Mouse (Mus musculus): ENCODE measurements around the gene Ap4e1. TPM values are rescaled to one million over a fixed set of nuclear protein-coding genes. Genes with fewer than 3 reads are reported as not detected.

Gene Ap4e1
- polyA plus RNA-seq (2012; rRNA removed) = 3.1 and 3.5 TPM in 2 replicates

- no peaks in the 10 kb centered on the region for H3K27me3 ChIP-seq (ENCODE audit: control insufficient read depth, insufficient read depth, low read length)
- no peaks in the 10 kb centered on the region for H3K36me3 ChIP-seq (ENCODE audit: control insufficient read depth, insufficient read depth, low read length)
- TF ChIP-seq CTCF (IDR thresholded peaks at IDR 0.05; ENCODE audit: control insufficient read depth, insufficient read depth, insufficient replicate concordance, low read depth, low read length) = peak; percentile 97
- TF ChIP-seq POLR2A (IDR thresholded peaks at IDR 0.05; ENCODE audit: control insufficient read depth, low read depth, low read length) = peak; percentile 90
- H3K4me3 ChIP-seq (ENCODE audit: control insufficient read depth, low read depth, low read length) = peak within 1 kb of the TSS; percentile 98
- peaks cover 2% of the 10 kb centered on the region for H3K4me1 ChIP-seq (ENCODE audit: control insufficient read depth, insufficient read depth, low read length)
- H3K27ac ChIP-seq (ENCODE audit: control insufficient read depth, insufficient read depth, low read depth, low read length) = no peak within 1 kb of the TSS; the same call in 1 of the 2 replicates
Measured at GRCm38 (mm10) chr2:127008469-127008998, at the start of gene Ap4e1. Gene Ap4e1 (plus strand): TSS chr2:127008717.

- Histone ChIP-seq H3K4me3 (ENCODE audit: control insufficient read depth, low read depth, low read length) (no peak overlapping the region), H3K4me1 (ENCODE audit: control insufficient read depth, insufficient read depth, low read length) (no peaks in the 10 kb centered on the region), H3K36me3 (ENCODE audit: control insufficient read depth, insufficient read depth, low read length) (no peaks in the 10 kb centered on the region), H3K27ac (ENCODE audit: control insufficient read depth, insufficient read depth, low read depth, low read length) (no peak overlapping the region), H3K27me3 (ENCODE audit: control insufficient read depth, insufficient read depth, low read length) (no peaks in the 10 kb centered on the region)
- TF ChIP-seq POLR2A (IDR thresholded peaks at IDR 0.05; ENCODE audit: control insufficient read depth, low read depth, low read length) = no peak
- TF ChIP-seq CTCF (IDR thresholded peaks at IDR 0.05; ENCODE audit: control insufficient read depth, insufficient read depth, insufficient replicate concordance, low read depth, low read length) = no peak
Measured at GRCm38 (mm10) chr2:126961696-126962095, 46.8 kb upstream of the Ap4e1 start.

GRCm38 (mm10) chr2:126977428-126977827 lies 31.1 kb upstream of the Ap4e1 start:
- Histone ChIP-seq H3K4me3 (ENCODE audit: control insufficient read depth, low read depth, low read length) (no peak overlapping the region), H3K27me3 (ENCODE audit: control insufficient read depth, insufficient read depth, low read length) (no peaks in the 10 kb centered on the region), H3K27ac (ENCODE audit: control insufficient read depth, insufficient read depth, low read depth, low read length) (no peak overlapping the region), H3K36me3 (ENCODE audit: control insufficient read depth, insufficient read depth, low read length) (no peaks in the 10 kb centered on the region), H3K4me1 (ENCODE audit: control insufficient read depth, insufficient read depth, low read length) (no peaks in the 10 kb centered on the region)
- TF ChIP-seq POLR2A (IDR thresholded peaks at IDR 0.05; ENCODE audit: control insufficient read depth, low read depth, low read length) = no peak
- no peak for TF ChIP-seq CTCF (IDR thresholded peaks at IDR 0.05; ENCODE audit: control insufficient read depth, insufficient read depth, insufficient replicate concordance, low read depth, low read length)

- Histone ChIP-seq H3K27me3 (ENCODE audit: control insufficient read depth, insufficient read depth, low read length) (no peaks in the 10 kb centered on the region), H3K4me1 (ENCODE audit: control insufficient read depth, insufficient read depth, low read length) (no peaks in the 10 kb centered on the region), H3K27ac (ENCODE audit: control insufficient read depth, insufficient read depth, low read depth, low read length) (no peak overlapping the region), H3K36me3 (ENCODE audit: control insufficient read depth, insufficient read depth, low read length) (no peaks in the 10 kb centered on the region), H3K4me3 (ENCODE audit: control insufficient read depth, low read depth, low read length) (no peak overlapping the region)
- TF ChIP-seq POLR2A (IDR thresholded peaks at IDR 0.05; ENCODE audit: control insufficient read depth, low read depth, low read length) (no peak), CTCF (IDR thresholded peaks at IDR 0.05; ENCODE audit: control insufficient read depth, insufficient read depth, insufficient replicate concordance, low read depth, low read length) (no peak)
Measured at GRCm38 (mm10) chr2:126983221-126983620, 25.3 kb upstream of the Ap4e1 start.

- Histone ChIP-seq H3K27me3 (ENCODE audit: control insufficient read depth, insufficient read depth, low read length) (no peaks in the 10 kb centered on the region), H3K4me1 (ENCODE audit: control insufficient read depth, insufficient read depth, low read length) (no peaks in the 10 kb centered on the region), H3K36me3 (ENCODE audit: control insufficient read depth, insufficient read depth, low read length) (no peaks in the 10 kb centered on the region), H3K27ac (ENCODE audit: control insufficient read depth, insufficient read depth, low read depth, low read length) (no peak overlapping the region), H3K4me3 (ENCODE audit: control insufficient read depth, low read depth, low read length) (no peak overlapping the region)
- TF ChIP-seq CTCF (IDR thresholded peaks at IDR 0.05; ENCODE audit: control insufficient read depth, insufficient read depth, insufficient replicate concordance, low read depth, low read length) = no peak
Measured at GRCm38 (mm10) chr2:126989919-126990318, 18.6 kb upstream of the Ap4e1 start.

GRCm38 (mm10) chr2:126992742-126993141 lies 15.8 kb upstream of the Ap4e1 start:
- no peak overlapping the region for H3K27ac ChIP-seq (ENCODE audit: control insufficient read depth, insufficient read depth, low read depth, low read length)
- H3K27me3 ChIP-seq (ENCODE audit: control insufficient read depth, insufficient read depth, low read length) = no peaks in the 10 kb centered on the region
- no peak overlapping the region for H3K4me3 ChIP-seq (ENCODE audit: control insufficient read depth, low read depth, low read length)
- H3K4me1 ChIP-seq (ENCODE audit: control insufficient read depth, insufficient read depth, low read length) = no peaks in the 10 kb centered on the region
- no peak for TF ChIP-seq POLR2A (IDR thresholded peaks at IDR 0.05; ENCODE audit: control insufficient read depth, low read depth, low read length)
- TF ChIP-seq CTCF (IDR thresholded peaks at IDR 0.05; ENCODE audit: control insufficient read depth, insufficient read depth, insufficient replicate concordance, low read depth, low read length) = no peak
- H3K36me3 ChIP-seq (ENCODE audit: control insufficient read depth, insufficient read depth, low read length) = no peaks in the 10 kb centered on the region

- Histone ChIP-seq H3K36me3 (ENCODE audit: control insufficient read depth, insufficient read depth, low read length) (no peaks in the 10 kb centered on the region), H3K27ac (ENCODE audit: control insufficient read depth, insufficient read depth, low read depth, low read length) (no peak overlapping the region), H3K27me3 (ENCODE audit: control insufficient read depth, insufficient read depth, low read length) (no peaks in the 10 kb centered on the region), H3K4me1 (ENCODE audit: control insufficient read depth, insufficient read depth, low read length) (no peaks in the 10 kb centered on the region), H3K4me3 (ENCODE audit: control insufficient read depth, low read depth, low read length) (no peak overlapping the region)
- no peak for TF ChIP-seq POLR2A (IDR thresholded peaks at IDR 0.05; ENCODE audit: control insufficient read depth, low read depth, low read length)
- no peak for TF ChIP-seq CTCF (IDR thresholded peaks at IDR 0.05; ENCODE audit: control insufficient read depth, insufficient read depth, insufficient replicate concordance, low read depth, low read length)
Measured at GRCm38 (mm10) chr2:126994384-126995166, 13.9 kb upstream of the Ap4e1 start.

Measured in testis, adult 2 months (tissue).